Mouse (Mus musculus) hindbrain, embryonic 15.5 days (tissue): ENCODE measurements at regions not wholly inside any gene's neighbourhood (a gene's known extent, or its start where the extent isn't known, plus 50 kb on each side); places are given as distances from the start of the nearest gene placed in this dataset.

Source experiments
- ATAC-seq: fragments of 200-750 bp; cut with Nextera tagmentation; 2 replicates; pipeline ENCODE4 v1.8.0; 2017; ENCODE audit warnings: low read depth, moderate number of reproducible peaks, moderate TSS enrichment; ENCODE audit not compliant: low FRiP score
- H3K27ac ChIP-seq: fragments of 300-500 bp; sonication (generic); replicated peaks from 2 replicates; pipeline ENCODE4 v1.5.1; 2015; ENCODE audit warnings: mild to moderate bottlenecking, inconsistent platforms
- H3K27me3 ChIP-seq: fragments of 300-500 bp; sonication (generic); 2 replicates; pipeline ENCODE4 v1.6.1; 2015; ENCODE audit warnings: control low read depth, inconsistent platforms
- H3K36me3 ChIP-seq: fragments of 300-500 bp; sonication (generic); 2 replicates; pipeline ENCODE4 v1.6.1; 2015; ENCODE audit warnings: control low read depth, inconsistent platforms
- H3K4me1 ChIP-seq: fragments of 300-500 bp; sonication (generic); replicated peaks from 2 replicates; pipeline ENCODE4 v1.6.1; 2015; ENCODE audit warnings: control low read depth, inconsistent platforms
- H3K4me2 ChIP-seq: fragments of 300-500 bp; sonication (generic); 2 replicates; pipeline ENCODE4 v1.6.1; 2015; ENCODE audit warnings: moderate library complexity, mild to moderate bottlenecking, inconsistent platforms
- H3K4me3 ChIP-seq: fragments of 300-500 bp; sonication (generic); 2 replicates; pipeline ENCODE4 v1.5.1; 2015; ENCODE audit warnings: mild to moderate bottlenecking, inconsistent platforms
- H3K9ac ChIP-seq: fragments of 300-500 bp; sonication (generic); 2 replicates; pipeline ENCODE4 v1.6.1; 2015; ENCODE audit warnings: inconsistent platforms
- H3K9me3 ChIP-seq: fragments of 300-500 bp; sonication (generic); 2 replicates; pipeline ENCODE4 v1.6.1; 2016; ENCODE audit warnings: control low read depth, inconsistent platforms
- WGBS: fragments of 180-500 bp; shearing (Covaris S2); methylation state at CpG from one replicate; pipeline ENCODE4 v1.1.7; 2015; 5-methylcytosine and 5-hydroxymethylcytosine counted together

DNA sequence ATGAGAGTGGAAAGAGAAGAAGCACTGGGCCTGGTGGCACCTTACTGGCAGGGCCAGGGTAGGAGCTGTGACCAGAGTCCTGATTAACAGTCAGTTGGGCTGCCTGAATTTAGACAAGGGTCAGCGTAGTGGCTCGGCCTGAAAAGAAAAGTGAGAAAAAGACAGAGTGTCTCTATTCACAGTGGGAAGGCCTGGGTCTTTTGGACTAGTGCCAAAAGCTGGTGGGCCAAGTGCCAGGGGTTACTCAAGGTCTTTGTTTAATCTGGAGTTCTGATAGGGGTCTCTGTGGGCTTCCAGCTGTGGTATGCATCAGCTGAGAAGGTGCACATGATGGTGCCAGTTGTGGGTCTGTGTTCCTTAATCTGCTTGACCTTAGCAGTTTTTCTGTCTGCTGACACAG lies 2129.4 kb upstream of the Pcdh20 start:
- Histone ChIP-seq H3K27ac (no peak overlapping the region), H3K4me3 (no peak overlapping the region), H3K9ac (no peak overlapping the region), H3K9me3 (no peaks in the 10 kb centered on the region), H3K36me3 (no peaks in the 10 kb centered on the region), H3K4me1 (no peaks in the 10 kb centered on the region), H3K4me2 (no peak overlapping the region), H3K27me3 (no peaks in the 10 kb centered on the region)
- ATAC-seq, result peak; percentile 75
- 21% methylated on average over 2 of the region's 2 CpGs for WGBS
